Mouse (Mus musculus): Measurements from ENCODE around the gene Sp6. TPM values are rescaled to one million over a fixed set of nuclear protein-coding genes. Genes with fewer than 3 reads are reported as not detected.
A peak's percentile ranks its signal among the peaks of the same experiment; 100 is the strongest.

Sp6 gene
- not detected in 2 replicates for total RNA-seq (2015)
- 0.03 TPM in 1 of 2 replicates, not detected in the other for total RNA-seq (2017)

GRCm38 (mm10) chr11:97013121-97013670 is at the start of gene Sp6:
Gene Sp6, plus strand, starts transcription at chr11:97013394.
- no peak for ATAC-seq (replicated peaks; ENCODE audit: poor library complexity)

GRCm38 (mm10) chr11:96963580-96963979 is 49.6 kb upstream of the Sp6 start:
- ATAC-seq (replicated peaks; ENCODE audit: poor library complexity) = peak; percentile 74

- no peak for ATAC-seq (replicated peaks; ENCODE audit: poor library complexity)
Observed at GRCm38 (mm10) chr11:96966172-96966571, 47.0 kb upstream of the Sp6 start.

GRCm38 (mm10) chr11:96966914-96967543 is 46.2 kb upstream of the Sp6 start:
- ATAC-seq (replicated peaks; ENCODE audit: poor library complexity) = peak; percentile 63

- ATAC-seq (replicated peaks; ENCODE audit: poor library complexity) = peak; percentile 47
Observed at GRCm38 (mm10) chr11:96967544-96968269, 45.5 kb upstream of the Sp6 start.

- ATAC-seq (replicated peaks; ENCODE audit: poor library complexity) = no peak
Observed at GRCm38 (mm10) chr11:96968476-96968875, 44.7 kb upstream of the Sp6 start.

GRCm38 (mm10) chr11:96969280-96969722 is 43.9 kb upstream of the Sp6 start:
- ATAC-seq (replicated peaks; ENCODE audit: poor library complexity) = peak; percentile 27

- ATAC-seq (replicated peaks; ENCODE audit: poor library complexity) = no peak
Observed at GRCm38 (mm10) chr11:96969746-96970145, 43.4 kb upstream of the Sp6 start.

GRCm38 (mm10) chr11:96970341-96970740 is 42.9 kb upstream of the Sp6 start:
- no peak for ATAC-seq (replicated peaks; ENCODE audit: poor library complexity)

- ATAC-seq (replicated peaks; ENCODE audit: poor library complexity) = no peak
Observed at GRCm38 (mm10) chr11:96972906-96973305, 40.3 kb upstream of the Sp6 start.

- no peak for ATAC-seq (replicated peaks; ENCODE audit: poor library complexity)
Observed at GRCm38 (mm10) chr11:96973426-96973964, 39.7 kb upstream of the Sp6 start.

GRCm38 (mm10) chr11:96974813-96975212 is 38.4 kb upstream of the Sp6 start:
- ATAC-seq (replicated peaks; ENCODE audit: poor library complexity) = peak; percentile 13; the same call in 1 of the 2 replicates

GRCm38 (mm10) chr11:96975511-96976378 is 37.4 kb upstream of the Sp6 start:
- no peak for ATAC-seq (replicated peaks; ENCODE audit: poor library complexity)

- ATAC-seq (replicated peaks; ENCODE audit: poor library complexity) = no peak
Observed at GRCm38 (mm10) chr11:96976379-96976687, 36.9 kb upstream of the Sp6 start.

GRCm38 (mm10) chr11:96976911-96977591 is 36.1 kb upstream of the Sp6 start:
- peak; percentile 29 for ATAC-seq (replicated peaks; ENCODE audit: poor library complexity)

- peak; percentile 83 for ATAC-seq (replicated peaks; ENCODE audit: poor library complexity)
Observed at GRCm38 (mm10) chr11:96977606-96978400, 35.4 kb upstream of the Sp6 start.

GRCm38 (mm10) chr11:96978401-96979246 is 34.6 kb upstream of the Sp6 start:
- no peak for ATAC-seq (replicated peaks; ENCODE audit: poor library complexity)

GRCm38 (mm10) chr11:96979329-96979728 is 33.9 kb upstream of the Sp6 start:
- no peak for ATAC-seq (replicated peaks; ENCODE audit: poor library complexity)

GRCm38 (mm10) chr11:96980021-96980420 is 33.2 kb upstream of the Sp6 start:
- no peak for ATAC-seq (replicated peaks; ENCODE audit: poor library complexity)

Measured in megakaryocyte progenitor cell, adult 5-6 weeks (primary cell).